31 mouse cellular contexts compared by ENCODE assay signal in the genomic region with DNA sequence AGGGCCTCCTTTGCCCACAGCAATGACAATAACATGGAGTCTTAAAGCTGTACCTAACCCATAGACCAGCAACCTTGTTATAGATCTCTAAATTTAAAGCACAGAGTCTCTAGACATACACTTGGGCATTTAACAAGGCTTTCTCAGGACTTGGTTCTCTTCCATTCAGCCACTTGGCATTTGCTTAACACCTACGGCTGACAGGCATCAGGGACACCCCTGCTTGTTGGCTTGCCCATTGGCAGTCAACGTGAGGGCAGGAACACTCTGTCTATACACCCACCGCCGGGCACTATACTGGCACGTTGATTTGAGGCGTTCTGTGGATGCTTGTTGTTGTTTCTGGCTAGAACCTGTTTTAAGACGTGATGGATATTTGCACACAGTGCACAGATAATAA. TPM values are rescaled to one million over a fixed set of nuclear protein-coding genes. Genes with fewer than 3 reads are reported as not detected.
DNase-seq lines count a peak whose midpoint lies in the region; ATAC-seq lines count a peak whose summit lies in the region.
"Had no signal": no experiment of that assay in that cellular context is flagged by ENCODE, and none has a peak within 500 bp of the region (broad histone marks: within the 10 kb centered on the region; RNA-seq: fewer than 3 reads in every experiment).

No protein-coding gene starts in this region.

- DNase-seq in cerebellum, postnatal 14 days = peak; percentile 29 to 43
- DNase-seq in cerebellum, adult 18-20 months = no peak
- peak; percentile 16 for DNase-seq in heart, adult 8-10 months (ENCODE audit: low spot score)
- DNase-seq in heart, postnatal 36 days = peak; percentile 7 to 9
- no peak for DNase-seq in heart, adult 9 months (ENCODE audit: low spot score in 2 of 2)
- DNase-seq in brain, adult 2 months (ENCODE audit: low read depth, low spot score) = peak; percentile 59
- DNase-seq: adrenal gland, postnatal 10 days; adrenal gland, postnatal 36 days; B cell, adult 2 months; cerebellum, adult 11 months; cerebellum, adult 8-10 months; cerebellum, postnatal 25 days; embryo, embryonic 11 days; gastrocnemius, postnatal 10 days; gastrocnemius, postnatal 36 days; kidney, adult 18-20 months; kidney, adult 9 months had no signal

- no peak for ATAC-seq in heart, embryonic 12.5 days (ENCODE audit: insufficient number of reproducible peaks, low FRiP score)
- ATAC-seq: forebrain, embryonic 15.5 days; hindbrain, postnatal 0 days; inflammation-experienced regulatory T-cells, adult 6 months; Patski had no signal

- 75% methylated on average over 7 of the region's 7 CpGs for WGBS in heart, embryonic 12.5 days

- peaks cover 9% of the 10 kb centered on the region for H3K9me3 ChIP-seq in heart, embryonic 12.5 days (replicated peaks)
- H3K9me3 ChIP-seq: embryonic facial prominence, embryonic 10.5 days; forebrain, embryonic 12.5 days; forebrain, embryonic 15.5 days had no signal

- H3K27ac ChIP-seq in heart, embryonic 12.5 days (ENCODE audit: poor library complexity, severe bottlenecking) = no peak overlapping the region
- H3K27ac ChIP-seq: embryonic facial prominence, embryonic 10.5 days; embryonic facial prominence, embryonic 13.5 days; forebrain, embryonic 12.5 days; forebrain, embryonic 15.5 days; hindbrain, embryonic 14.5 days; hindbrain, postnatal 0 days had no signal

- H3K9ac ChIP-seq in heart, embryonic 12.5 days = no peak overlapping the region
- H3K9ac ChIP-seq: embryonic facial prominence, embryonic 13.5 days; forebrain, embryonic 12.5 days; forebrain, embryonic 15.5 days; hindbrain, embryonic 14.5 days had no signal

- H3K36me3 ChIP-seq in heart, embryonic 12.5 days = peaks cover 10% of the 10 kb centered on the region
- H3K36me3 ChIP-seq: forebrain, embryonic 15.5 days; G1E had no signal

- H3K27me3 ChIP-seq in heart, embryonic 12.5 days (replicated peaks) = no peaks in the 10 kb centered on the region
- H3K27me3 ChIP-seq: CH12.LX; embryonic facial prominence, embryonic 13.5 days; forebrain, embryonic 12.5 days; forebrain, embryonic 15.5 days; Patski had no signal

- H3K4me2 ChIP-seq in heart, embryonic 12.5 days = no peak overlapping the region
- H3K4me2 ChIP-seq: embryonic facial prominence, embryonic 13.5 days; forebrain, embryonic 12.5 days; forebrain, embryonic 15.5 days; hindbrain, embryonic 14.5 days had no signal

- intact Hi-C loops in heart, postnatal 36 days (cut with DNase I) = no loop called here

- no peaks in the 10 kb centered on the region for H3K4me1 ChIP-seq in heart, embryonic 12.5 days (replicated peaks)
- H3K4me1 ChIP-seq: embryonic facial prominence, embryonic 10.5 days; forebrain, embryonic 12.5 days; forebrain, embryonic 15.5 days had no signal

- H3K4me3 ChIP-seq in heart, embryonic 12.5 days = no peak overlapping the region
- H3K4me3 ChIP-seq: embryonic facial prominence, embryonic 10.5 days; embryonic facial prominence, embryonic 13.5 days; erythroblast, embryonic 14.5 days; forebrain, embryonic 12.5 days; forebrain, embryonic 15.5 days had no signal

RNA-seq across cellular contexts. Expression of gene Kcnmb4, which starts 41.3 kb away (rescaled TPM):
- under 1 TPM in 3 of 4 experiments, not detected in 1; 0.19 to 0.47 (median 0.33) TPM for total RNA-seq in heart, adult 8-10 months (2022)
- 6.3 and 7.5 TPM in 2 replicates for polyA plus RNA-seq in heart, embryonic 12.5 days (2016; fragmentation: Nextera tagmentation; extraction: Ambion mirVana)
- total RNA-seq in heart, postnatal 36 days (2021) = under 1 TPM; 0.22 to 0.24 TPM
- total RNA-seq: gastrocnemius, adult 18-20 months; gastrocnemius, postnatal 36 days; granulocyte monocyte progenitor cell, adult 5-6 weeks had no signal
- polyA plus RNA-seq: erythroblast, embryonic 14.5 days; G1E had no signal

Comparison
In these comparisons a context has a peak if more than half of its experiments do, and no peak if none do; other contexts are left out.
1. DNase-seq: peak in cerebellum, postnatal 14 days (2 of 2), heart, adult 8-10 months (single experiment), heart, postnatal 36 days (2 of 2) and brain, adult 2 months (single experiment); none in cerebellum, adult 18-20 months (0 of 2) and heart, adult 9 months (0 of 2).